Mouse (Mus musculus) cerebellum, adult 2 months (tissue): ENCODE results near the gene Prkaca. TPM values are rescaled to one million over a fixed set of nuclear protein-coding genes. Genes with fewer than 3 reads are reported as not detected.
"Not testable (repeated sequence)": the region's sequence is repeated elsewhere in the genome, so short reads cannot be mapped to it uniquely, and the experiment has no call there.

Experiments used
- DNase-seq, 2 experiments: peaks; one replicate each; pipeline ENCODE4 v3.0.0; 2021
- H3K27ac ChIP-seq: fragments of 200-500 bp; 2 replicates; pipeline ENCODE4 v1.5.1; 2012; ENCODE audit warnings: low read length, control low read depth, inconsistent platforms; ENCODE audit not compliant: insufficient read depth
- H3K27me3 ChIP-seq: fragments of 200-500 bp; 2 replicates; pipeline ENCODE4 v1.6.1; 2012; ENCODE audit warnings: inconsistent platforms, mild to moderate bottlenecking, low read length, moderate library complexity; ENCODE audit not compliant: control insufficient read depth, insufficient read depth
- H3K4me1 ChIP-seq: fragments of 200-500 bp; 2 replicates; pipeline ENCODE4 v1.6.1; 2011; ENCODE audit warnings: low read length; ENCODE audit not compliant: control insufficient read depth, insufficient read depth
- H3K4me3 ChIP-seq: fragments of 200-500 bp; replicated peaks from 2 replicates; pipeline ENCODE3; 2011; ENCODE audit warnings: mild to moderate bottlenecking, low read depth, low read length, control low read depth; ENCODE audit not compliant: insufficient read depth
- CTCF ChIP-seq: fragments of 200-500 bp; IDR thresholded peaks from 2 replicates; pipeline ENCODE4 v1.5.1; 2011; ENCODE audit warnings: low read depth, mild to moderate bottlenecking, control low read depth, low read length, moderate library complexity, borderline replicate concordance; ENCODE audit not compliant: insufficient read depth
- POLR2A ChIP-seq: fragments of 200-500 bp; IDR thresholded peaks from 2 replicates; pipeline ENCODE4 v1.6.1; 2011; ENCODE audit warnings: low read length, control low read depth, borderline replicate concordance; ENCODE audit not compliant: insufficient read depth
- WGBS: fragments of 180-500 bp; shearing (Covaris S2); methylation state at CpG from one replicate; pipeline ENCODE4 v1.1.7; 2018; 5-methylcytosine and 5-hydroxymethylcytosine counted together
- polyA plus RNA-seq: library from polyadenylated mRNA; depleted of rRNA; stranded (reverse); fragments of >200 nt; gene quantifications from 2 replicates; pipeline ENCODE4 v1.2.3, GENCODE M21; 2012

The Prkaca gene
- polyA plus RNA-seq, 1 experiment = 256 TPM

DNA sequence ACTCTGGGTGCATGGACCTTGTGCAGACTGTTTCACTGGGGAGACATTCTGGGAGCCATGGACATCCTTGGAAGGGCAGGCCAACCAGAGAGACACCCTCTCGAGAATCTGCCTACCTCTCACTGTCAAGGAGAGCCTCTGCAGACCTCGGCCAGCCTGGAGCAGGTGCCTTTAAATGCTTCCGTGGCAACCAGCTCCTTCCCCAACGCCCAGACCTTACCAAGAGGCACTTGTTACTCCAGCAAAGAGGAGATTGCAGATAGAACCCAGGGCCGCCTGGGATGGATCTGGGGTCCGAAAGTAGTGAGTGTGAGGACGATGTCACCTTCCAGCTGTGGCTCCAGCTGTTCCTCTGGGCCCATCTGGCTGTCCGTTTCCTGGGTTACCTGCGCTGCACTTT, 5.4 kb downstream of the Prkaca start:
- WGBS = 49% methylated on average over 9 of the region's 9 CpGs

DNA sequence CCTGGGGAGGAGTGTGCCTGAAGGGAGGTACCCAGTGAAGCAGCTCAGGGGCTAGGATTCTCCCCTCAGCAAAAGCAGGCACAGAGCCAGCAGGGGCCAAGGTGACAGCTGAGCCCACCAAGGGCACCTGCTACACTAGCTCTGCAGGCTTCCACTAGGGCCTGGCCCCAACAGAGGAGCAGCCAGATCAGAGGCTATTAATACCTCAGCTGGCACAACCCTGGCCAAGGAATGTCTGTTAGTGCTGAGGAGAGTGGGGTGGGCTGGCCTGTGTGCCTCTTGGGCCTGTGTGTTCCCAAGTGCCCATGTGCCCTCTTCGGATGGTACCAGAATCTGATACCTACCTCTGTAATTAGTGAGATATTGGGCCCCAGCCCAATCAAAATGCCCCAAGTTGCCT, 7.5 kb downstream of the Prkaca start:
- H3K4me3 ChIP-seq = no peak overlapping the region
- 13% methylated on average over 1 of the region's 1 CpGs for WGBS

More for the DNA sequence above, 5.4 kb downstream of the Prkaca start:
- Histone ChIP-seq H3K4me3 (no peak overlapping the region), H3K4me1 (peaks cover 51% of the 10 kb centered on the region), H3K27me3 (no peaks in the 10 kb centered on the region), H3K27ac (0 out of 2 replicates have a peak overlapping the region, but pooled peaks have one; percentile 19)
- DNase-seq = no peak
- TF ChIP-seq POLR2A = no peak
- TF ChIP-seq CTCF = no peak

DNA sequence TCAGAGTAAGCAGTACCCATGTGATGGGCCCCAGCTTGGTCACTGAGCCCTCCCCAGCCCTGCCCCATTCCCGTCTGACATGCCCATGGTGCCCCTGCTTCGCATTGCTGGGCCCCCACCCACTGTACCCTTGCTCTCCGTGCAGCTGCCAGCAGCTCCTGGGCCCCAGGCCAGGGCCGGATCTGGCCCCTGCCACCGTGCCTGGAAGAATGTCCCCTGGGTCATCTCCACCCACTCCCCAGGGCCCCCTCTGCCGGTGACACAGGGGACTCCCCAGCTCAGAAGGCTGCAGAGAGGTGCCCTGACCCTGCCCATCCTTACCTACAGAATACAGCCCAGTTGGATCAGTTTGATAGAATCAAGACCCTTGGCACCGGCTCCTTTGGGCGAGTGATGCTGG, 8.1 kb downstream of the Prkaca start:
- Histone ChIP-seq H3K4me1 (peaks cover 46% of the 10 kb centered on the region), H3K27me3 (no peaks in the 10 kb centered on the region), H3K27ac (peak overlapping the region; percentile 27; the same call in 1 of the 2 replicates), H3K4me3 (no peak overlapping the region)
- WGBS = 21% methylated on average over 8 of the region's 8 CpGs
- no peak for TF ChIP-seq CTCF
- no peak for TF ChIP-seq POLR2A
- no peak for DNase-seq

More for the DNA sequence above, 7.5 kb downstream of the Prkaca start:
- H3K27ac ChIP-seq = peak overlapping the region; percentile 73
- H3K4me1 ChIP-seq = peaks cover 46% of the 10 kb centered on the region
- TF ChIP-seq CTCF (no peak), POLR2A (no peak)
- no peak for DNase-seq
- H3K27me3 ChIP-seq = no peaks in the 10 kb centered on the region

DNA sequence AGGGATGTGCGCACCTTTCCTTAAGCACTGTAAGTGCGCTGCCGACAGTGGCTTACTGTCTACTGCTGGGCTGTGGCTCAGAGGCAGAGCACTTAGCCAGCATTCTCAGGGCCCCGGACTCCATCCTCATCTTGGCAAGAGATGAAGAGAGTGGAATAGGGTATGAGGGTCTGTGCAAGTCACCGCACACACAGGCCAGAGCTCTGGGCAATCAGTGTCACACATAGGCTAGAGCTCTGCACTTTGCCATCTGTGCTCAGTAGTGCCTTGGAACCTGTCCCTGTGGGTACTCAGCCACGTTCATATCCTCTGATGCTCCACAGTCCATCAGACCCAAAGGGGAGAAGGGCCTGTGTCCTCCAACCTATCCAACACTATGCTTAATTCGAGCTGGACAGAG, 8.7 kb downstream of the Prkaca start:
- Histone ChIP-seq H3K27ac (peak overlapping the region; percentile 27; the same call in 1 of the 2 replicates), H3K27me3 (no peaks in the 10 kb centered on the region), H3K4me1 (peaks cover 46% of the 10 kb centered on the region), H3K4me3 (no peak overlapping the region)
- TF ChIP-seq CTCF (no peak), POLR2A (no peak)
- WGBS = 25% methylated on average over 7 of the region's 7 CpGs
- DNase-seq = peak in 1 of 2 experiments; percentile 52

DNA sequence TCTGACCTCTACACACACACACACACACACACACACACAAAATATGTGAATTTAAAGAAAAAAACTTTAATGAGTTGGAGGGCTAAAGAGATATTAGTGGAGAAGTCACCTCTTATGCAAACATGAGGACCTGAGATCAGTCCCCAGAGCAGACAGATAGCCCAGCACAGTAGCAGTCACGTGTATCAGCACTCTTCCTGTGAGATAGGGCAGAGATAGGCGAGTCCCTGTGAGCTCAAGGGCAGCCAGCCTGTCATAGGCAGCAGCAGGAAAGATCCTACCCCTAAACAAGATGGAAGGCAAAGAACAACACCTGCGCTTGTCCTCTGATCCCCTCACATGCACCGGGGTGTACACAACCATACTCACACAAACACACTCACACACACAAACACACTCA, 9.7 kb downstream of the Prkaca start:
- H3K4me1 ChIP-seq = peaks cover 39% of the 10 kb centered on the region
- TF ChIP-seq CTCF (no peak), POLR2A (no peak)
- no peak for DNase-seq
- H3K4me3 ChIP-seq = no peak overlapping the region
- no peaks in the 10 kb centered on the region for H3K27me3 ChIP-seq
- WGBS = 83% methylated on average over 4 of the region's 4 CpGs
- no peak overlapping the region for H3K27ac ChIP-seq

DNA sequence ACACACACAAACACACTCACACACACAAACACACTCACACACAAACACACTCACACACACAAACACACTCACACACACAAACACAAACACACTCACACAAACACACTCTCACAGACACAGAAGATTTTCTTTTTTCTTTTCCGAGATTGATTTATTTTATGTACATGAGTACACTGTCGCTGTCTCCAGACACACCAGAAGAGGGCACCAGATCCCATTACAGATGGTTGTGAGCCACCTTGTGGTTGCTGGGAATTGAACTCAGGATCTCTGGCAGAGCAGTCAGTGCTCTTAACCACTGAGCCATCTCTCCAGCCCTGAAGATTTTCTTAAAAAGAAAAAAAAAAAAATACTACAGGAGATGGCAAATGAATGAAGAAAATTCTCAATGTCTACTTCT, 10.4 kb downstream of the Prkaca start:
- not testable (repeated sequence) for H3K27me3 ChIP-seq, H3K4me3 ChIP-seq, H3K27ac ChIP-seq, DNase-seq
- peaks cover 31% of the 10 kb centered on the region for H3K4me1 ChIP-seq
- 95% methylated on average over 2 of the region's 2 CpGs for WGBS

DNA sequence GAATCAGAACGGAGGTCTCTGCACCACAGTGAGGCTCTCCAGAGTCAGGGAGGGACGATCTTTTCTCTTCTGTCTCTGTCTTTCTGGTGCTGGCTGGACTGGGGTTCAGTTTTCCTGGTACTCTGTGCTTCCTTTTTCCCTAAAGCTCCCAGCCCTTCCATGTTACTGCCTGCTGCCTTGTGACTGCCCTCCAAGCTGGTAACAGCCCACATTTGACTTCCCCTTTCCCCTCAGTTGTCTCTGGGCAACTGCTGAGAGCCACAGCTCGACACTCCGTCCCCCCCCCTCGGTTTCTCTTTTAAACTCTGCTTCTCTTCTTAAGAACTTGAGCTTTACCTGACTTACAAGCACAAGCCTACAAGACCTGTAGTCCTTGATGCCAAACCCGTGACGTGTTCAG, 16.4 kb downstream of the Prkaca start:
- Histone ChIP-seq H3K27me3 (no peaks in the 10 kb centered on the region), H3K4me3 (no peak overlapping the region), H3K27ac (no peak overlapping the region), H3K4me1 (no peaks in the 10 kb centered on the region)
- 83% methylated on average over 7 of the region's 7 CpGs for WGBS
- DNase-seq = no peak
- TF ChIP-seq CTCF = no peak
- TF ChIP-seq POLR2A = no peak

DNA sequence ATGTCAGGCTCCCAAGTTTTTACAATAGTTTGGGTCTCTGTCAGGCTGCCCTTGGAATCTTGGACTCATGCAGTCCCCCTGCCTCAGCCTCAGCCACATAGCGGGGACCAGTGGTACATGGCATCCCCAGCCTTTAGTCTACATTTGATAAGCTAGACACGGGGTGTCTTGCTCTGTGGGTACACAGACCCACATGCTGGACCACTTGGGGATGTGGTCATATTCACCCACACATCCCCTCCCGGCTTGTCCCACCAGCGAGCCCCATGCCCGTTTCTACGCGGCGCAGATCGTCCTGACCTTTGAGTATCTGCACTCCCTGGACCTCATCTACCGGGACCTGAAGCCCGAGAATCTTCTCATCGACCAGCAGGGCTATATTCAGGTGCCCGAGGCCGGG, 17.4 kb downstream of the Prkaca start:
- no peak for DNase-seq
- TF ChIP-seq POLR2A = no peak
- no peak for TF ChIP-seq CTCF
- Histone ChIP-seq H3K27me3 (no peaks in the 10 kb centered on the region), H3K4me1 (no peaks in the 10 kb centered on the region), H3K27ac (no peak overlapping the region), H3K4me3 (no peak overlapping the region)
- WGBS = 92% methylated on average over 14 of the region's 14 CpGs

DNA sequence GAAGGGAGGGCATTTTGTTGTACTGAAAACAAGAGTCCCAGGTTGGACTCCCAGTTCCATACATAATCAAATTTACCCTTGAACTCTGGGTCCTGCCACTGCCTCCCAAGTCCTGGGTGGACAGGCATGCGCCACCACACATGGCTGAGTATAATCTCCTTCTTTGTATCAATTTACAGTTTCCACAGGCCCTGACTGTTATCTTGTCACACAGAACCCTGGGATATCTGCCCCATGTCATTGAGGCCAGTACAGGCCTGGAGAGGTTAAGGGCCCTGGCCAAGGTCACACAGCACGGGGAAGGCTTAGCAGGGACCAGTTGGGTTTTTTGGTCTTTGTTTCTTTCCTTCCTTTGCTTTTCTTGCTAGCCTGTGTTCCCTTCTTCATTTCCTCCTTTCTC, 19.7 kb downstream of the Prkaca start:
- H3K27me3 ChIP-seq = no peaks in the 10 kb centered on the region
- H3K4me1 ChIP-seq = no peaks in the 10 kb centered on the region
- DNase-seq = no peak
- TF ChIP-seq CTCF (no peak), POLR2A (no peak)
- H3K4me3 ChIP-seq = no peak overlapping the region
- WGBS = 92% methylated on average over 2 of the region's 2 CpGs
- H3K27ac ChIP-seq = no peak overlapping the region
